Mouse (Mus musculus): ENCODE results near the gene Gfod1.

Gene Gfod1

GRCm38 (mm10) chr13:43159429-43159828 lies 144.5 kb downstream of the Gfod1 start:
- no peak for DNase-seq (ENCODE audit: low spot score in 2 of 2)

- DNase-seq (ENCODE audit: low spot score in 2 of 2), result no peak
Observed at GRCm38 (mm10) chr13:43158281-43158680, 145.7 kb downstream of the Gfod1 start.

- DNase-seq (ENCODE audit: low spot score in 2 of 2), result no peak
Observed at GRCm38 (mm10) chr13:43157370-43157769, 146.6 kb downstream of the Gfod1 start.

GRCm38 (mm10) chr13:43152005-43152520 lies 151.9 kb downstream of the Gfod1 start:
- DNase-seq (ENCODE audit: low spot score in 2 of 2), result no peak

GRCm38 (mm10) chr13:43149661-43150060 lies 154.3 kb downstream of the Gfod1 start:
- DNase-seq (ENCODE audit: low spot score in 2 of 2), result no peak

- no peak for DNase-seq (ENCODE audit: low spot score in 2 of 2)
Observed at GRCm38 (mm10) chr13:43148692-43149091, 155.3 kb downstream of the Gfod1 start.

- no peak for DNase-seq (ENCODE audit: low spot score in 2 of 2)
Observed at GRCm38 (mm10) chr13:43146515-43147258, 157.3 kb downstream of the Gfod1 start.

Data from spleen, postnatal 36 days (tissue).